Mouse (Mus musculus): ENCODE data around the gene Dnase2b.

GRCm38 (mm10) chr3:146598411-146598810, 17.0 kb downstream of the Dnase2b start:
- TF ChIP-seq EP300 (IDR thresholded peaks at IDR 0.05; ENCODE audit: low read depth) (no peak), CTCF (IDR thresholded peaks at IDR 0.05; ENCODE audit: low read depth) (no peak)
